Mouse (Mus musculus) heart, postnatal 14 days (tissue): Measurements from ENCODE around the gene Auts2. TPM values are rescaled to one million over a fixed set of nuclear protein-coding genes. Genes with fewer than 3 reads are reported as not detected.
A peak's percentile ranks its signal among the peaks of the same experiment; 100 is the strongest.

Source experiments
- DNase-seq, 2 experiments: peaks; one replicate each; pipeline ENCODE4 v3.0.0; 2021 to 2022
- intact Hi-C: fragments of 180-260 bp; cut with DNase I; formaldehyde crosslinking; loops from one replicate; pipeline ENCODE4 v1.15.1; 2025
- total RNA-seq, 2 experiments: library from RNA; stranded (reverse); gene quantifications; 2 replicates each; pipeline ENCODE4 v1.2.3; 2021

Auts2 gene
- total RNA-seq, 2 experiments from 2014 or later: 43.1 to 47.3 TPM

- peak in 1 of 2 experiments; percentile 5 for DNase-seq
- intact Hi-C loops: no loop called here
Observed at GRCm38 (mm10) chr5:132337677-132338076, 205.5 kb downstream of the Auts2 start.

GRCm38 (mm10) chr5:132335719-132336118 is 207.4 kb downstream of the Auts2 start:
- intact Hi-C loops: no loop called here
- no peak for DNase-seq

- DNase-seq: no peak
- intact Hi-C loops: no loop called here
Observed at GRCm38 (mm10) chr5:132334796-132335195, 208.3 kb downstream of the Auts2 start.

GRCm38 (mm10) chr5:132333744-132334143 is 209.4 kb downstream of the Auts2 start:
- intact Hi-C loops: no loop called here
- no peak for DNase-seq

- no peak for DNase-seq
- intact Hi-C loops: no loop called here
Observed at GRCm38 (mm10) chr5:132332521-132332920, 210.6 kb downstream of the Auts2 start.

- intact Hi-C loops: no loop called here
- DNase-seq: peak; percentile 3 to 12
Observed at GRCm38 (mm10) chr5:132329171-132329936, 213.8 kb downstream of the Auts2 start.

- intact Hi-C loops: no loop called here
- DNase-seq: no peak
Observed at GRCm38 (mm10) chr5:132324246-132324883, 218.8 kb downstream of the Auts2 start.

- intact Hi-C loops: no loop called here
- DNase-seq: no peak
Observed at GRCm38 (mm10) chr5:132323608-132324007, 219.5 kb downstream of the Auts2 start.

GRCm38 (mm10) chr5:132322971-132323370 is 220.2 kb downstream of the Auts2 start:
- intact Hi-C loops: no loop called here
- no peak for DNase-seq

GRCm38 (mm10) chr5:132318026-132318765 is 224.9 kb downstream of the Auts2 start:
- DNase-seq: no peak
- intact Hi-C loops: no loop called here

- intact Hi-C loops: no loop called here
- DNase-seq: no peak
Observed at GRCm38 (mm10) chr5:132316897-132317296, 226.2 kb downstream of the Auts2 start.

- no peak for DNase-seq
- intact Hi-C loops: no loop called here
Observed at GRCm38 (mm10) chr5:132314300-132314699, 228.8 kb downstream of the Auts2 start.

- intact Hi-C loops: no loop called here
- no peak for DNase-seq
Observed at GRCm38 (mm10) chr5:132307000-132307399, 236.1 kb downstream of the Auts2 start.

- no peak for DNase-seq
- intact Hi-C loops: no loop called here
Observed at GRCm38 (mm10) chr5:132305354-132305934, 237.7 kb downstream of the Auts2 start.

GRCm38 (mm10) chr5:132302778-132303177 is 240.4 kb downstream of the Auts2 start:
- no peak for DNase-seq
- intact Hi-C loops: no loop called here

GRCm38 (mm10) chr5:132300794-132301193 is 242.3 kb downstream of the Auts2 start:
- no peak for DNase-seq
- intact Hi-C loops: no loop called here

GRCm38 (mm10) chr5:132299716-132300115 is 243.4 kb downstream of the Auts2 start:
- intact Hi-C loops: no loop called here
- DNase-seq: no peak

- no peak for DNase-seq
- intact Hi-C loops: no loop called here
Observed at GRCm38 (mm10) chr5:132298996-132299395, 244.1 kb downstream of the Auts2 start.

- no peak for DNase-seq
- intact Hi-C loops: no loop called here
Observed at GRCm38 (mm10) chr5:132297309-132297708, 245.8 kb downstream of the Auts2 start.

- intact Hi-C loops: no loop called here
- no peak for DNase-seq
Observed at GRCm38 (mm10) chr5:132294469-132294868, 248.7 kb downstream of the Auts2 start.

GRCm38 (mm10) chr5:132292932-132293331 is 250.2 kb downstream of the Auts2 start:
- DNase-seq: no peak
- intact Hi-C loops: no loop called here
